Mouse (Mus musculus): ENCODE results near the gene Apoh. TPM values are rescaled to one million over a fixed set of nuclear protein-coding genes. Genes with fewer than 3 reads are reported as not detected.

Gene Apoh
- polyA plus RNA-seq, 1 experiment = not detected

- Histone ChIP-seq H3K9me3 (ENCODE audit: control insufficient read depth, low read length) (no peaks in the 10 kb centered on the region), H3K27me3 (ENCODE audit: control insufficient read depth) (no peaks in the 10 kb centered on the region)
- TF ChIP-seq GATA1 (IDR thresholded peaks at IDR 0.05; ENCODE audit: low read length) (no peak), TAL1 (IDR thresholded peaks at IDR 0.05; ENCODE audit: low read length) (no peak)
Observed at GRCm38 (mm10) chr11:108459599-108459998, 116.4 kb downstream of the Apoh start.

More at GRCm38 (mm10) chr11:108459599-108459998, 116.4 kb downstream of the Apoh start:
- H3K4me3 ChIP-seq (replicated peaks) = no peak overlapping the region
- H3K4me1 ChIP-seq (ENCODE audit: control insufficient read depth) = no peaks in the 10 kb centered on the region
- H3K36me3 ChIP-seq (ENCODE audit: control insufficient read depth) = no peaks in the 10 kb centered on the region

Other genes starting within 250 kb of the Apoh start
- gene Prkca, start 574 bp downstream of the Apoh start, polyA plus RNA-seq (2012) = 0.01 and 0.07 TPM in 2 replicates
- gene Cep112, start 81.8 kb downstream of the Apoh start, polyA plus RNA-seq (2012) = not detected in 2 replicates

Measured in erythroblast, embryonic 14.5 days (primary cell).